Mouse (Mus musculus) B cell, adult 2 months (primary cell): ENCODE data around the gene Ptprr.

ENCODE experiments used
- DNase-seq, 2 experiments: peaks; one replicate each; pipeline ENCODE4 v3.0.0; 2022

Gene Ptprr

DNA sequence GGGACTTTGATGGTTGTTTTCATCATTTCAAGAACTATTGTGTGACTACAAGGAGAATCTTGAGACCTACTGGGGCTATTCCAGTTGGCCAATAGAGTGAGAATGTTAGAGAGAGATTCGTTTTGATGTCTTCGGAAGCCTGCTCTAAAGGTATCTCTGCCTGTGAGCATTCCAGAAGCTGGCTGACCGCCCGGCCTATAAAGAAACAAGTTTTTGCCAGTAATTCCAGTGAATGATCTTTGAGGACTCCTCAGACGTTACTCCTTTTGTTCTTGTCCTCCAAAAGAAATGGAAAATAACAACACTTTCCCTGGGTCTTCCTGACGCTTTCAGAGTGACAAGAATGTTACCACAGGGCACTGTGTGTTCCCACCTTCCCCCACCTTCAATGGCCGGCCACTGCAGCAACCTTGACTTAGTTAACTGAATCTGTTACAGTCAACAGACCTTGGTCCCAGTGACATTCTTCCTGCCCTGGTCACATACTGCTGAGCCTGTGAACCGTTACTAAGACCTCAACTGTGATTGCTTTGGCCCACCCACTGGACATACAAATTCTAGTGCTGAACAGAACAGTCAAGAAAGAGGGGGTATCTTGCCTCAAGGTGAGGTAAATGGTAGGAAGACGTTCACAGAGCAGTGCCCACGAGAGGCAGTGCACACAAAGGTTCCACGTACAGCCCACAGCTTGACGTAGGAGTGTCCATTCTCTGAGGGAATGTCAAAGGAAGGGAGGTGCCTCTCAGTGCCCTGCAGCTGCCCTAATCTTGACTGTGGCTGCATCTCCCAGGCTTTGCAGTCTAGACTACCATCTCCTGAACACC lies 252.8 kb downstream of the Ptprr start:
- DNase-seq, result no peak

DNA sequence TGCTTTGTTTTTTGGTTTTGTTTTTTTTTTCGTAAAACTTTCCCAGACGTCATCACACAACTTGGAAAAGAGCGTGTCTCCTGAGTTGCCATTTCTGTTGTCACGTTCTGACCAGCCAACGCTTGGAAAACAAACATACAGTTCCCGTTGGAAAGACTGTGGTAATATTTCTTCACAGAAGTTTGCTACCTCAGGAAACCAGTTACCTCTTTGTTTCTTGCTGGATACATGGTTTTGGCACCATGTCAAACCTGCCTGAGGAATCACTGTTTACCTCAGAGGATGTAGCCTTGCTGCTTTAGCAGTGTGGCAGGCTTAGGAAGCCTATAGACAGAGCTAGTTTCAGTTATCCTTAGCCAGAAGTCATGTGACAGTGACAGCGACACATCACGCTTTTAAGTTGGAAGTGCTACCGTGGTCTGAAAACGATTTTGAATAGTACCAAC lies 253.5 kb downstream of the Ptprr start:
- no peak for DNase-seq

DNA sequence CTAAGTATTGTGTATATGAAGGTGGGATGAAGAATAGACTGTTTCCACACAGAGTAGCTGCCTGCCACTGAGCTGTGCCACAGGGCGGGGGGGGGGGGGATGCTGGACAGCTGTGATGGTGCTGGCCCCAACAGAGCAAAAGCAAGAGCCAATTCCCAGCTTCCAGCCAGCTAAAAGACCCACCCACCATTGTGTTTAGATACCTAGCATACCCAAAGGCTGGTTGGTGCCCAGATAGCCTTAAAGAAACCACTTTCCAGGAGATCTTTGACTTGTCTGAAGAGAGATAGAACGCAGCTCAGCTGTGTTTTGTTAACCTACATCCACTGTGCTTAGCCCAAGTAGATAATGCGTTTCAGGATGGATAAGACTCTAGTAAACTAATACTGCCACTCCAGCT lies 254.1 kb downstream of the Ptprr start:
- no peak for DNase-seq

DNA sequence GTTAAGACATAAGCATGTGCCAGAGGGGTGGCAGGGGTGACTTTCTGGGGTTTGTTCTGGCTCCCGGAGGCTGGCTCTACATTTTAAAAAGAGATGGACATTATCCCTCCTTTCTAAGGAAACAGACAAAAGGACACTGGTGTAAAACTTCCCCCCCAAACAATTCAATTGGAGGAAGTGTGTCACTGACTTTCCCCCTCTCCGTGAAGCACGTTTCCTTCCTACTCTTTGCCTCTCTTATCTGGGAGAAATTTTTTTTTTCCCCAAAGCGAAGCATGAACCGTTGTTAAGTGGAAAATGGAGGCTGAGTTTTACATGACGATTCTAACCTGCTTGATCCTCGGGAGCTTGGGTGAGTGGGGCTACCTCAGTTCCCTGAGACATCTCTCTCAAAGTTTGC lies 257.3 kb downstream of the Ptprr start, which contains the start of gene Ptprb:
TSS of gene Ptprb (plus strand) at position 244 of the 400 bp plus-strand sequence.
- no peak for DNase-seq

DNA sequence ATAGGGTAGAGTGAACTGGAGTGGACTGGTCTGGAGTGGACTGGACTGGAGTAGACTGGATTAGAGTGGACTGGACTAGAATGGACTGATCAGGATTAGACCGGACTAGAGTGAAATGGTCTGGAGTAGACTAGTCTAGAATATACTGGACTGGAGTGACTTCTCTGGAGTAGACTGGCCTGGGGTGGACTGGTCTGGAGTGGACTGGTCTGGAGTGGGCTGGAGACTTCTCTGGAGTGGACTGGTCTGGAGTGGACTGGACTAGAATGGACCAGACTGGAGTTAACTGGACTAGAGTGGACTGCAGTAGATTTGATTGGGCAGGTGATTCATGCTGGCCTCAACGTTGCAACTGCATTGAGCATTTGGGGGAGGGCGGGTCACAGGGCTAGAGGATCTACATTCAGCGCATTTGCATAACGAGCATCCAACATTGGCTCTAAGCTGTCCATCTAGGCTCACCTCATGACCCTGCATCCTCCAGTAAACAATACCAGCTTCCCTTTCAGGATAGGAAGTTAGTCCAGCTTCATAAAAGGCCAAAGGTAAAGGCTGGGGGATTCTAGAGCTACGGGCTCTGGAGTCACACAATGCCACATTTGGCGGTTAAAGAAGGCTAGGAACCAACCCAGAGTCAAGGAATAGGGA lies 268.8 kb downstream of the Ptprr start:
- DNase-seq, result no peak

DNA sequence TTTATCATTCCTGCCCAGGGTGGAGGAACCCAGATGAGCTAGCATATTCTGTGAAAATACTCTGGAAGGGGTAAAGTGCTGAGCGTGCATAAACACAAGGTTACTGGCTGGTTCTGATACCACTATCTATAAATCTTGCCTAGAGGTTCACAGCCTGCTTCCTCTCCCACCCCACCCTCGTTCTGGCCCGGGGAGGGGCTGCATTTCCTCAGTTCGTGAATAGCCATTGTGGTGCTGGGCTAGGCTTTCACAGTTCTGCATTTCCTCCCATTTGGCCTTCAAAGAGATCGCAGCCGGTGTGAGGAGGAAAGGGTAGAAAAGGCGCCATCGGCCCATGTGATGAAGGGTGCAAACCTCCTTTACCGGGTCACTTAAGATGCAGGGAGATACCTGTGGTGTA lies 270.1 kb downstream of the Ptprr start:
- no peak for DNase-seq

DNA sequence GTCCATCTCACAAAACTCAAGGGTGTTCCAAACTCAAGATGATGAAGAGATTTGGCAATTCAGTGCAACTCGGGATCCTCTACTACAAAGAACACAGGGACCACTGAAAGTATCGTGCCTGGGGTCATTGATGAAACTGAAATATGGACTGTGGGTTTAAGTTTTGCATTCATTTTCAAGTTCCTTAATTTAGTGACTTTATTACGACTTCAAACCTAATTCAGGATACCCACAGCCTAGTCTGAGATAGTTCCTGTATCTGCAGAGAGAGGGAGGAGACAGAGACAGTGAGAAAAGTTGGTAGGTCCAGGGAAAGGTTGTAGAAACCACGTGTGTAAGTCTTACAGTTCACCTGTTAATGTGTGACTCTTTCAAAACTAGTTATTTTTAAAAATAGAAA lies 272.5 kb downstream of the Ptprr start:
- no peak for DNase-seq

DNA sequence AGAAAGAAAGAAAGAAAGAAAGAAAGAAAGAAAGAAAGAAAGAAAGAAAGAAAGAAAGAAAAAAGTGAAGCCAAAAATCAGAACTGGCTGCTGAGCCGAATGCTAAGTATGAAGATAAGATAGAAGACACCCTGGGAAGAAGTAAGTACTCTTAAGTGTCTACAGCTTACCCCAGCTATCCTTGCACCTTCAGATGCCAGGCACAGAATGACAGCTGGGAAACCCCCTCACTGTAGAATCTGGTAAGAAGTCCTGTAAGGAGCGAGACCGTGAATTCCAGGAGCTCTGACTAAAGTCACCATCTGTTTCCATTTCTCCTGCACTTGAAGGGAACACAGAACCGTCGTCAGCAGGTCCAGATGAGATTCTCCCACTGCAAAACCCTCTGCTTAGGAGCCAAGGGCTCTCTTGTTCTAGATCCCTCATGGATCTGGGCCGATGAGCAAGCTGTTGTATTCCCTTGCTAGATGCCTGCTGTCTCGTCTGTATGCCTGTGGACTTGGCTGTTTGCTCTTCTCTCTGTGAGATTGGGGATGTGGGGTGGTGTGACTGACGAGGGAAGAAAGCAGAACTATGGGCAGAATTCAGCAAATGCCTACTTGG lies 273.2 kb downstream of the Ptprr start:
- DNase-seq, result no peak

DNA sequence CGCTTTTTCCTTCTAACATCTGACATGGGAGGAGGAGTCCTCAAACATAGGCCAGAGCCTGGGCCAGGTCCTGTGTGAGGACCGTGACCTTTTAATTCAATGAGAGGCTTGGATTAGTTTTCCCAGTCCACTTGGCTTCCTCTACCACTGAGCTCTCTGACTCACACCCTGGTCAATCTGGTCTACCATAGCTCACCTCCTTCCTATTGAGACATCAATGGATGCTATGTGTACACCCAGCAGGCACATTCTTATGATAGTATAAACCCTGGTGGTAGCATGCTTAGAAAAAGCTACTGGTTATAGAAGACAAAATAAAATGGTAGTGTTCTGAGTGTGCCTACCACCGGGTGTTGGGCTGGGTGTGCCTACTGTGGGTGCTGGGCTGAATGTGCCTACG lies 278.4 kb downstream of the Ptprr start:
- DNase-seq, result no peak

DNA sequence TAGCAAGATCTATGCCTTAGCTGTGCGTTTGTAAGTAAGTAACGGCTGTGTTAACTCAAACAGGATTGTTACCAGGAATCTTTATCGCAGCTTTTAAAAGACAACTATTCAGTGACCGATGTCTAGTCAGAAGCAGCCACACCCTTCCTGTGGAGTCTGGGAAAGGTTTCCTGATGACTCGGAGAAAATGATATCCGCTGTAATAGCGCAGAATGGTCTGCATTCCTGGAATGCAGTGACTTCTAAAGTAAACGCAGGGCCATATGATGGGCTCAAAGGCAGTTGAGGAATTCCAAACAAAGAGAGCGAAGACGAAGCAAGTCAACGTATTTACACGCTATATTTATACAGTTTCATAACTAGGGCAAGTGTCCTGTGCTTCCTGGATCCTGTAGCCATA lies 279.8 kb downstream of the Ptprr start:
- DNase-seq, result no peak

DNA sequence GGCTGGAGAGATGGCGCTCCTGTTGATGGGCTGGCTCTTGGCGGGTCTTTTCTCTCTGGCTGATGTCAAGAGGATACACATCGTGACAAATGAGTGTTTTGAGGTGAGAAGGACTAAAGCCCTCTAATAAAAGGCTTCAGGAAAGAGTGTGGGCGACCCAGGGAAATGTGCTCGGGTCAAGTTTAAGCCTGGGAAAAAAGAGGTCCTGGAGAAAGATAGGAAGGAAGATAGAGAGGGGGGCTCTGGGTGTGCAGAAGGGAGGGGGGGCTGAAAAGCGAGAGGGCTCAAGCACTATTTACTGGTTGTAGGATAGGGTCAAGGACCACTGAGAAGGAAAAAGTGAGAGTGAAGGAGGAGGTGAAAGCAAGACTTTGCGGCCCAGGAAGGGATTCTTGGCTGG lies 282.8 kb downstream of the Ptprr start:
- no peak for DNase-seq

DNA sequence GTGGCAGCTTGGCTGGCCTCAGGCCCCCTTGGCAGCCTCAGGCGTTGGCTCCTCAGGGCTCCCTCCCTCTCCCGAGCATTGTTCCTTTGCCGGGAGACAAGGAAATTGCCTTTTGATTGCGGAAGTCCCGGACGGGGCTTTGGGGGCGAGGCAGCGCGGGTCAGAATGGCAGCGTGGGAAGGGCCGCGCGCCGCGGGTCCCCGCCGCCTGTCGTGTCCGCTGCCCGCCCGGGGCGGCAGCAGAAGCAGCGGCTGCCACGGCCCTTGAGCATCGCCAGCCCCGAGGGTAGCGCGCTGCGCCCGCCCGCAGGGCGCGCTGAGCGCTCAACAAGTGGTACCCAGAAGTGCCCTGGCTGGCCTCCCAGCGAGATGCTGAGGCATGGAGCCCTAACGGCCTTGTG lies 283.2 kb downstream of the Ptprr start:
- DNase-seq, result no peak

DNA sequence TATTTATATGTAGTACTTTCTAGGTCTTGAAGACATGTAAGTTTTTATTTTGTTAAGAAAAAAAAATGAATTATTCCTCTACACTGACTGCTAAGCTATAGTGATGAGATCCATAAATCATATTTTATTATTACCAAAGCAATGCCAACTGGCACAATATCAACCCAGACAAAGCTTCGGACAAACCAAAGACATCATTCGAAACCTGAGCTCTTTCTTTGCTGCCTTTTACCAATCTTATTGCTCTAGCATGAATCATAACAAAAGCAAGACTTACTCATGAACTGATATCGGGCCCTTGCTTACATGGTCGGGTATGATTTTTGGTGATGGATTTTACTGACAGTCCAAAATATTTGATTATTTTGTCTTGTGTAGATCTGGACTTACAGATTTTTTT lies 286.3 kb downstream of the Ptprr start:
- DNase-seq, result no peak

DNA sequence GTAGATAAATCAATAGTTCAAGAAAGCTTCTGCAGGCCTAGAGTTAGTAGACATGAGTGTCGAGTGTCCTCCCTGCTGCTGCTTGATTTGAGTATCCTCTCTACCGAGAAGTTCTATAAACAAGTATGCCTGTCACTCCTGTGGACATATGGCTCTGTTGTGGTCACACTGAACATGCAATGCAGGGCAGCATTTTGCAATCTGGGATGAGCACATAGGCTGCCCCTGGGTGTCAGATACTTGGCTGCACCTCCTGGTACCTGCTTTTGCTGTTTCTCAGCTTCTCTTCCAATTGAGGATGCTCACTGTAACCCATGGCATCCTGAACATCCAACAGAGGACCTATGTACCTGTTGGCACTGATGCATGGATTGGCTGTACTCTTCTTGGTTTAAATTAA lies 291.4 kb downstream of the Ptprr start:
- no peak for DNase-seq

DNA sequence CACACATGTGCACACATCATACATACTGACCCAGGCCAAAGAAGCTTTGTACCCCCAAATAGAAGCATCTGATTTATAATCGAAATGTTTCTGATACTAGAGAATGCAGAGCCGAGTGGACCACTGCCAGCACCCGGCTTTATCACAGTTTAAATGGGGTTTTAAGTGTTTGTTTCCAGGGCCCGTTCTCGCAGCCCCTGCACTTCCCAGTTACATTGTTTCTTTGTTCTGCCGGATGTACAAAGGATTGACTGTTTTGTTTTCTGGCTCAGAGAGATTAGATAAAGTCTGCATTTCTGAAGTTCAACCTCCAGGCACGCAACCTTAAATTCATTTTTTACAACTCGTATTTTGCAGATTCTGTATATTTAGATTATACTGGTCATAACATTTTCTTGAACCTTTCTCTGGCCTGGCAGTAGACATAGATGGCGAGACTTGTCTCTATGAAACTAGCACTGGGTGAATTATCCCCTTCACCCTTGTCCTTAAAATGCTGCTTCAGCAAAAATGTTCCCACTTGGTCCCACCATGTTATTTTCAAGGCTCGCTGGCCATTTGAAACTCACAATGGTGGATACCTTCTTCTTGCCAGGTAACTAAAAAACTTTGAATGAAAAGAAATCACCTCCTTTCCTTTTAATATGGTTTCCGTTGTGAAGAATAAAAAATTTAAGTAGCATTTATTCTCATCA lies 292.6 kb downstream of the Ptprr start:
- DNase-seq, result no peak

DNA sequence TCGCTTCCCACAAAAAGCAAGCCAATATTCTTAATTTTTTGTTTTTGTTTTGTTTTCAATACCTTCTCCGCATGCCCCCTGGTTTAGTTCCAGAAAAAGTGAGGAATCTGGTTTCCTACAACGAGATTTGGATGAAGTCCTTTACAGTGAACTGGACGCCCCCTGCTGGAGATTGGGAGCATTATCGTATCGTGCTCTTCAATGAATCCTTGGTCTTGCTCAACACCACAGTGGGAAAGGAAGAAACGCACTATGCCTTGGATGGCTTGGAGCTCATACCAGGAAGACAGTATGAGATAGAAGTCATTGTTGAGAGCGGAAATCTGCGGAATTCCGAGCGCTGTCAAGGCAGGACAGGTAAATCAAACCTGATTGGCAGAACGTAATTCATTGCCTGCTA lies 301.2 kb downstream of the Ptprr start:
- peak; percentile 55 to 57 for DNase-seq
